Mouse (Mus musculus): ENCODE measurements around the gene Tmed10.

Gene Tmed10

DNA sequence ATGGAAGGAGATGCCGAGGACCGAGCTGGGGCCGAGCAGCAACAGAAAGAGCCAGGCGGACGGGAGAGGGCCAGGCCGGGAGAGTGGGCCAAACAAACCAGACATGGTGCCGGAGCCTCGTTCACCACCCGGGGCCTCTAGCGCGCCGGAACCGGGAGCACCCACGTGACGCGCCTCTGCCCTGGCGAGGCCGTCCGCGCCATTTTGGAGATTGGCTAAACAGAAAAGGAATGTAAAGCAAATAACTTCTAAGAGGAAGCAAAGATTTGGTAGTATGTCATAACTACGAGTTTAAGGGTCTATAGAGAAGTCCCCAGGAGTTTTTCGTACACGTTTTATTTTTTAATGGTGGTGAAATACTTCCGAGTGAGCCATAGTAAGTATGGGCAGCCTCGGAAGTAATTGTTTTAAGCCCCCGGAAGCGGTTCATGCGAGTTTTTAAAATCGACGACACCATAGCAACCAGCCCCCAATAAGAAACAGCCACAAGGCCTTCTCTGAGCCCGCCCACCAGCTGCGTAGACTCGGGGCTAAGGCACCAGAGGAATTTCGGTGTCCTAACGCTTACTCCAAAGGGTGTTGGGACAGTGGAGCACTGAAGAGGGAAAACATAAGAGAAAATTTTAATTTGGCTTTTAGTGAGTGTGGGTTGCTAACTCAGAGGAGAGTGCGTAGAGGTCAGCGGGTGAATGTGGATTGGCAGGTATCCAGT lies at the start of gene Tmed10:
TSS of gene Tmed10 (minus strand) at position 287 of the 712 bp plus-strand sequence.
- peak; percentile 92 to 93 for DNase-seq

DNA sequence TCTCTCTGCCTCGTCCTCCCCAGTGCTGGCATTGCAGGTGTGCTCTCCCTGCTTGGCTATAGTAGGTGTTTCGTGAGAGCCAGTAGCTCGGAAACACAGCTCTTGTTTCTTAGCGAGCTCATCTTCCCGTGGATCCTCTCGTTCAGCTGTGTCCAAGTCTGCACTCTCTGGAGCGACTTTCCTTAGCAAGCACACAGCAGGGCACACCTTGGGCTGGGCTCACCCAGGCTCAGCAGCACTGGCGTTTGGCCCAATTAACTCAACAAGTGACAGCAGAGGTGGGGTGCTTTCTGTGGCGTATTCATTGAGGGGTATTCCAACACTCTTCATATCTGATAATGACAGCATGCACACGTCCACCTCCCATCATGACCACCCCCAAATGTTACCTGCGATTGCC lies 48.6 kb upstream of the Tmed10 start:
- DNase-seq, result no peak

DNA sequence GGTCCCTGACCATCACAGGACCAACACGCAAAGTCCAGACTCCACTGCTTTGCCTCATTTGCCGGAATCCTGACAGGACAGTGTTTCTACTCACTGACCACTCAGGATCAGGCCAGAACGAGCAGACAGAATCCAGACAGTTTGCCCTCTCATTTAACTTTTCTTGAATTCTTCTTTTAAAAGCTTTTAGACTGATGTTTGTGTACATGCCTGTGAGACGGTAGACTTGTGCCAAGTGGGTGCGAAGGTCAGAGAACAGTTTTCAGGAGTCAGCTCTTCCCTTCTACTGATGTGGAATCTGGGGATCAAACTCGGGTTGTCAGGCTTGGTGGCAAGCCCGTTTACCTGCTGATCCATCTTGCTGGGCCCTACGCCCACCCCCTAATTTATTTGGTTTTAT lies 47.9 kb upstream of the Tmed10 start:
- DNase-seq, result peak; percentile 23 to 45

DNA sequence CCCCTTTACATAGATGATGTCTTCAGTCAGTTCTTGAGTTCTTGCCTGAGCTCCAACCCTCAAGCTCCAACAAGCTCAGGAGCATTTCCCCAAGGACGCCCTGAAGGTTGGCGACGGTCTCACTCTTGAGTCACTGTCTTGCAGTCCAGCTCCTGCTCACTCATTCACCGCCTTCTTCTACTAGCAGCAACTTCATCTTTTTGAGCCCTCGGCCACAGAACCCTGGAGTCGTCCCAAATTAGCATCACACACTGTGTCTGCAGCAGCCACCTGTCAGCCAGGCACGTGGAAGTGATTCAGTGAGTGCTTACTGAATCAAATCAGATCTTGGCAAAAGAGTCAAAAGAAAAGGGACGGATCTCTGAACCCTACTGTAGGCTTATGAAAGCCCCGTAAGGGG lies 46.3 kb upstream of the Tmed10 start:
- no peak for DNase-seq

DNA sequence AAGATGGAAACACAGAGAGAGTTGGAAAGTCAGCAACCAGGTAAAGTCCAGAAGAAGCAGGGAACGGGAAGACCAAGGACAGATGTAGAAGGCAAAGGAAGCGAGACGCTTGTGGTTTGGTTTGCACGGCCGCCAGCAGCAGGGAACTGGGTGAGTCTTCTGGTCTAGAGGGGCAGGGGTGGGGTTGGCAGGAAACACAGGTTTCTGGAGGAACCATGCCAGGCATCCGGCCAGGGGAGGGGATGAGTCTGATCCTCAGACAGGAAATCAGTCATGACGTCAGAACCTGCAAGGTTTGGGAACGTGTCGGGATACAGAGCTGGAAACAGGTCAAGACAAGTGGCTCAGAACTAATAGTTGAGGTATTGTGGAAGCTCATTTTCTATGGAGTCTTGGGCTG lies 43.2 kb upstream of the Tmed10 start:
- DNase-seq, result peak; percentile 40 to 50

DNA sequence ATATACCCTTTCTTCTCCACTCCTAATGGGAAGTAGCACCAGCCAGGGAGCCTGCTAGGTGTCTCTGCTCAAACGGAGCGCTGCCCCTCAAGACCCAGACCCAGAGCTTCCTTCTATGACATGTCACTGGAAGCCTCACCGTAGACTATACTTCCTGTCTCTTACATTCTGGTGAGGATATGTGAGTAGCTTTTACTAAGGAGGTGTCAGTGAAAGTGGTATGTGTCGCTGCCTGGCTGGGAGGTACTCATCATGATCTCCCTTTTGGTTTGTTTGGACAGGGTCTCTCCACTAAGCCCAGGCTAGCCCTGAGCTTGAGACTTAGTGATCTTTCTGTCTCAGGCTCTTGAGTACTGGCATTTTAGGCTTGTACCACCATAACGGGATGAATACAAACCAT lies 41.7 kb upstream of the Tmed10 start:
- DNase-seq, result no peak

DNA sequence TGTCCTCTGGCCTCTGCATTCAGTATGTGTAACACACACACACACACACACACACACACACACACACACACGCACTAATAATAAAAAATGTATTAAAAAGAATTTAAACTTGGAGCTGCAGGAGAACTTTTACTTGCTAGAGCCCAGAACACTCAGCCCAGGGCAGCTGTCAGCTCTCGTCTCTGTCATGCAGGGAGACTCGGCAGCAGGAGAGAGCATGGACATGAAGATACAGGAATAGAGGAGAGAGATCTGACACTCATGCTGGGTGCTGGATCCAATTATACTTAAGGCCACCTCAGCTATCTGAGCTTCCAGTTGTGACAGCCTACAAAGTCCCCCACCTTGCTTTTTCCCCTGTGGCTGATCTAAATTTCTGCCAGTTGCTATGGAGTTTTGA lies 41.2 kb upstream of the Tmed10 start:
- DNase-seq, result no peak

DNA sequence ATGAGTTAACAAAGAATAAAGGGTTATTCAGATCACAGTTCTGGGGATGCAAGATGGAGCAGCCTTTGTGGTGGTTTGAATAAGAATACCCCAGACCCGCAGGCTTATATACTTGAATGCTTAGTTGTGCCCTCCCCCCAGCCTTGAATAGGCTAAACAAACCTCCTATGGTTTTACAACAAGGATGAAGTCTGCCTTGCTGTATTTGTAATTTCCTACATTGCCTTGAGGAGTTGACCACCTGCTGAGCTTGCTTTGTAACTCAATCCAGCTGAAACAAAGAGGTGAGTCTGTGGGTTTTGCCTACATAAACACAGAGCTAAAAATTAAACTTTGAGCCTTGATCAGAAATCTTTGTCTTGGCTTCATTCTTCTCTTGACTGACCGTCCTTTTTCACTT lies 36.5 kb upstream of the Tmed10 start:
- no peak for DNase-seq

DNA sequence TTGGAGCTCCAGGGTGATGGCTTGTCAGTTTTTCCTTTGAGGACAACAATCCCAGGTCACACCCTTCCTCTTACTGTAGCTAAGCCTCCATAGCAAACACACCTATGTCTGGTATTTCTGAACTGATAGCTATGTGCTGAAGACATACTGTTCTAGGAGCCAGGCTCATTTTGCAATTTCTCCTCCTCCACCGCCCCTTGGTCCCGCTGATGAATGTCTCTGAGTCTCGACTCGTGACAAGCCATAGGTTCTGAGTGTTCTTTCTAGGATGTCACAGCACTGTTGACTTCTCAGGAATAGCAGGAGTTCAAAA lies 23.3 kb upstream of the Tmed10 start:
- DNase-seq, result no peak

DNA sequence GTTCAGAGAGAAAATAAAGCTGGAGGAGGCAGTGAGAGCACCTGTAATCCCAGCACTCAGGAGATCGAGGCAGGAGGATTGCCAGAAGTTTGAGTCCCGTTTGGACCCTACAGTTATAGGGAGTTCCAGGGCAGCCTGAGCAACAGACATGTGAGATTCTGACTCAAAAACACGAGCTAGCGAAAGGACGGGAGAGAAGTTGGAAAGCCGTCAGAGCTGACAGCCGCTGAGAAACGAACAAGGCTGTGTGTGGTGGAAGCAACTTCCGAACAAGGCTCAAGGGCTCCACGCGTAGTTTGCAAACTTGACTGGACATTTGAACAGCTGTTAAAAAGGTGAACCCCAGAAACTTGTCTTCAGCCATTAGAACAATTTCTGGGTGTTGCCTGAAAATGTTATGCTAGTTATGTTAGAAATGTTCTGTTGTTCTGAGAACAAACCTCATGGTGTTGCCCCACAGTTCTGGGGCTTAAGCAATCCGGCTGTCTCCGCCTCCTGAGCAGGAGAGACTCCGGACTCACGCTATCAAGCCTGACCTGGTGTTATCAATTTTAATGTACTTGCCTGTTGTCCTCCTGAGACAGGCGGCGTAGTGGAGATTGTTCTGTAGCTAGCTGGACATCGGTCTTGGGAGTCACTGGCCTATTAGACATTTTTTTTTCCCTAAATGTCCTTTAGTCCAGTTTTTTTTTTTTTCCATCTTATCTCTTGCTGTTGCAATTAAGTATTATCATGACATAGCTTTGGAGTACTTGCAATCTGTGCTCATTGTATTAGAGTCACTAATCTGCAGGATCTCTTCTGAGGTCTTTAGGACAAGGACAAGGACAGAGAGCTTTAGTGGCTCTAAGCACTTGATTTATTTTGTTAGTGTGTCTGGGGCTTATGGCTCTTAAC lies 22.7 kb upstream of the Tmed10 start:
- no peak for DNase-seq

DNA sequence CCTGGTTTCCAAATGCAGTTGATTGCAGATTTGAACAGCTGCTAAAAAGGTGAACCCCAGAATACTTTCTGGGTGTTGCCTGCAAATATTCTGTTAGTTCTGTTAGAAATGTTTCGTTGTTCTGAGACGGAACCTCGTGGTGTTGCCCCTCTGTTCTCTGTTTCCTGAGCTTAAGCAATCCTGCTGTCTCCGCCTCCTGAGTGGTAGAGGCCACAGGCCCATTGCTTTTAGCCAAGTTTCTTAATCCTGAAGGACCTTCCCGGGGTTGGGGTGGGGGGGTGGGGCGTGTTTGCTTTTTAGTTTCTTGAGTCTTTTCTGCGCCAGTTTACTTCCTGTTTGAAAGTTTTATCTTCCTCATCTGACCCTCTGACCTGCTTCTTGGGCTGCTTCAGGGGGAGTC lies 19.3 kb upstream of the Tmed10 start:
- no peak for DNase-seq

DNA sequence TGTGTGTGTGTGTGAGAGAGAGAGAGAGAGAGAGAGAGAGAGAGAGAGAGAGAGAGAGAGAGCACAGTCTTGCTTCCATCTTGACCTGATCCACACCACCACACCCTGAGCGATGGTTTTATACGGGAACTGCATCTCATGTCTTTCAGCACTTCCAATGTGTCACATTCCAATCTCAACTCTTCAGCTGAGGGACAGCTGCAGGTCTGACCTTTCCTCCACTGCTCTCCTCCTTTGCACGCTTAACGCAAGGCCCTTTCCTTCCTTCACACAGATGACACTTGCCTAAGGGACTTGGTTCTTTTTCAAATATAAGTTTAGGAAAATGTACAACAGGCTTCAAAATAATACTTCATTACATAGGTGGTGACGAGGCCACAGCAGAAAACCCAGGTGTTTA lies 18.9 kb upstream of the Tmed10 start:
- DNase-seq, result no peak

DNA sequence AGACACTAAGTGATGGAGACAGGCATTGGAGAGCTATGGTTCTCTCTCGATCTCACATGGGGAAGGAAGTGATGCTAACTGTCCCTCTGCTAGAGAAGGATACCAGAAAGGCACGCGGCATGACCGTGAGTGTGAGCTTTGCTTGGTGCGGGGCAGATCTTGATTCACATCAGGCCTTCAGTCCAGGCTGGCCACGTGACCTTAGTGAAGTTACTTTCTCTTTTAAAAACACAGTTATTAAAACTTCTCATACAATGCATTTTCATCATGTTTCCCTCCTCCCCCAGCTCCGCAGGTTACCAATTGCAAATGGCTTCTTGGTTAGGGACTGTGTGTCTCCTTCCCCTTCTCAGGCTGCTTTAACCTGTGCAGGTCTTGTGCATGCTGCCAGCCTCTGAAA lies 16.5 kb upstream of the Tmed10 start:
- DNase-seq, result no peak

DNA sequence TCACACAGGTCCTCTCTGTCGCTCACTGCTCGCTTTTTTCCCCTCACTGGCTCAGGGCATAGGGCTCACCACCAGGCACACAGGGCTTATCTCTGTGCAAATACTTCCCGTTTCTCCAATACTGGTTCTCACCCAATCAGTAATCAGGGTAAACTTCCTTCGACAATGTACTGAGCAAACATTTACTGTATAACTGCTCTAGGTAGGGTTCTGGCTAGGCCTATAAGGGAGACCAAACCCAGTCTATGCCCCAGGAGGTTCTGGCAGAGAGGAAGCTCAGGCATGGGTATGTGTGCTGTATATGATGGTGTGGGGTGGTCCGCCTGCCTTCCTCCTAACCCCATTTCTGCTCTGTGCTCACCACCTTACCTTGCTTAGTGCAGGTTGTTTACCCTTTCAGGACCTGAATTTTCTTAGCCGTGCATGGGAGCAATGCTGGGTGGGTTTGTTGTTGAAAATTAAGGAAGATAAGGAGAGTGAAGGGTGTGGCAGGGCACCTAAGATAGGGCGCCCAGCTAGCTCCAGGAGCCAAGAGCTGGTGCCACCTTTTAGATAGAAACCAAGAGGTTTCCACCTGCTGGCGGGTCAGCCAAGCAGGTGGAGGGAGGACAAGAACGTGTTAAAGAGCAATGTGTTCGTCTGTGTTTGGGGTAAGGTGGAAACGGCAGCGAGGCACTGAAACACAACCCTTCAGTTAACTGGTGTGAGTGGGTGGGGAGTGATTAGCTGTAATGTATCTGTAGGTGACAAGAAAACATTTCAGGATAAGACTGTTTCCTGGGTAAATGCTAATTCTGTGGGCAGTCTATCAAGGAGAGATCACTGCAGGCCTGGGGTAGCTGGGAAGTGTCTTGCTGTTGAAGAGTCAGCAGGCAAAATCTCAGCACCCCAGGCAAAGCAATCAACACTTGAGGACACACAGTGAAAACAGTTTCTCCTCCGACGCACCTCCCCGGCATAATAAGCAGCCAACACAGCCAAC lies 14.8 kb upstream of the Tmed10 start:
- DNase-seq, result no peak

DNA sequence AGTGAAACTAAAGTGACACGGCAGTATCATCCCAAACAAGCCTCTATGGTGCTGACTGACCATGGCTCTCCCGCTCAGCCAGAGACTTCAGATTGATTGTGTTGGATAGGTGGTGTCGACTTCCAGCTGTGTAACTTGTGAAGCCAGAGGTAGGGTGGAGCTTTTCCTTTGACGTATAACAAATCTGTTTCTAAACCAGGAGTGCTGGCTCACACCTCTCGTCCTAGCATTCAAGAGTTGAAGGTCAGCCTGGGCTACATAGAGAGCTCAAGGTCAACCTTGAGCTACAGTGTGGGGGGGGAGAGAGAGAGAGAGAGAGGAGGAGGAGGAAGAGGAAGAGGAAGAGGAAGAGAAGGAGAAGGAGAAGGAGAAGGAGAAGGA lies 11.3 kb upstream of the Tmed10 start:
- no peak for DNase-seq

DNA sequence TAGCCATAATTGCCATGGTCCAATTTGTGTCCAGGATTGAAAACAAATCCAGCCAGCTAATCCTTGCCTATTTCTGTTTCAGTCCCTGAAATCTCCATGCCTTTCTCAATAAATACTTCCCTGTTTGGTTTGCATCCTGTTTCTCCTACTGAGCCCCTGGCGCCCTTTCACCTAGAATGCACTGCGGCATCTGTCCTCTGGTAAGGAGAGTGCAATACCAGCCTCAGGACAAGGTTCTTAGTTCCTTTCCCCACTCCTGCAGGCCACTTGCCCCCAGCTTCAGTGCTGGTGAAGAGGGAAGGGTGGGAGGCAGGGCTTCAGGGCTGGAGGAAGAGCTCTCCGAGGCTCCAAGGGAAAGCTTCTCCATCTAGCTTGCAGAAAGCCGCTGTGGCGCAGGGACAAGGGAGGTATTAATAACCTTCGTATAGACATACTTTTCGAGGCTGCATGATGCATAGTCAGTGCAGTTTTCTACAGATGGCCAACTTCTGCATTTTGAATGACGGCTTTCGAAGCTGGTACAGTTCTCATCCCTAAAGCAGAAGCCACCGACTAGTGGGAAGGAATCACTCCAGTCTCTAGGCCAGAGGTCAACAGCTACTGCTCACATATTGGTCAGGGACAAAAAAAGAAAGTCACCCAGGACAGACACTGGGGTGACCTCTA lies 10.8 kb upstream of the Tmed10 start:
- no peak for DNase-seq

DNA sequence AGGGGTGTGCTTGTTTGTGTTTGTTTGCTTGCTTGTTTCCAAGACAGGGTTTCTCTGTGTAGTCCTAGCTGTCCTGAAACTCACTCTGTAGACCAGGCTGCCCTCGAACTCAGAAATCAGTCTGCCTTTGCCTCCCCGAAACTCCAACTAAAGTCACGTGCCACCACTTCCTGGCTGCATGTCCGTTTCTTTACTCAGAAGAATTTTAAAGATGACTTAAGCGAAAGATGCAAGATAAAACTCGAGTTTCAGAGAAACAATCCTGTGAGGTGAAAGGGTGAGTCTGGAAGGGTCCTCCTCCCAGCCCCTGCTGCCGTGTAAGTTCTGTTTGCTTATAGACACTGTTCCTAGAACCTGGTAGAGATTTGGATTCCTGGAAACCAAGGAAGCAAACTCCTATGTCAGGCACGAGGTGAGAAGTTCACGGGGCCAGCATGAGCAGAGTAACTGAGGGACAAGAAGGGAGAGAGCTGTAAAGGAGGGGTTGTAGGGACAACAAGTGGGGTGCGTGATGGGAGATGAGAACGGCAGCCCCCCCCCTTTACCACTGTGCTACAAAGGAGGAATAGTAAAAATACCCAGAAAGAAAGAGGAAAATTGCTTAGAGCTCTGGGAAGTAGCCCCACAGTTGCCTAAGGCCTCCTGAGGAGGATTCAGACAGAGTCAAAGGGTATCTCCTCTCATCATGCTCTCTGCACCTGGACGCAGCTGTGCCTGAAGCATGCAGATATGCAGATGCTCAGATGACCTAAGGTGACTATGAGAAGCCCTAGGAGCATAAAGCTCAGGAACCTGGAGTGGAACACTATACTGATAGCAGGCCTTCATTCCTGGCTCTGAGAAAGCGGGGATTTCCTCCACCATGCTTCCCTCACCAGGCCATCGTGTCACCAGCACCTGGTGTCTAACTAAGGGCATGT lies 8.4 kb upstream of the Tmed10 start:
- no peak for DNase-seq

DNA sequence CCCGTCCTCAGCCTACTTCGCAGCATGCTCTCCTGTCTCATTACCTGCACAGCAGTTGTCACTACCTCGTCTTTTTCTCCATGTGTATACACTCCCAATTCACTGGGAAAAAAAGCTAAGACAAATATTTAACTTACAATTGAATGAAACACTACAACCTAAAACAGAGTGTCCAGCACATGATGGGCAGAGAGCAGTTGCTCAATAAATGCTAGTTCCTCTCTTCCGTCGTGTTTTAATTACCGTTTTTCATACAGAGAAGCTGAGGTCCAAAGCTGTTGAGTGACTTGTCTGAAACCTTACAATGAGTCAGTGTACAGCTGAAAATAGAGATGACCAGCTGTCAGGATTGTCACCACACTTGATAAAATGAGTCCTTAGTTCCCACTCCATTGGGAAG lies 6.9 kb upstream of the Tmed10 start:
- no peak for DNase-seq

DNA sequence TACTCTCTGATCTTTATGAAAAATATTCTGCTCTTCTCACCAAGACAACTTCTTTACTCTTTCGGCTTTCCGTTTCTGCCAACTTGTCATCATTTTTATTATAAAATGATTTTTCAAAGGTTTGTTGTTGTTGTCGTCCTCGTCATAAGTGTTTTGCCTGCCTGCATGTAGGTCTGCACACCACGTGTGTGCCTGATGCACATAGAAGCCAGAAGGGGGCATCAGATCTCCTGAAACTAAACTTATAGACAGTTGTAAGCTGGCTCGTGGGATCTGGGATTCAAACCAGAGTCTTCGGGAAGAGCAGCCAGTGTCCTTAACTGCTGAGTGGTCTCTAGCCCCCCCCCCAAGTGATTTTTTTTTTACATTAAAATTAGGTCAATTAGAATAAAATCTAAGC lies 6.3 kb upstream of the Tmed10 start:
- DNase-seq, result no peak

DNA sequence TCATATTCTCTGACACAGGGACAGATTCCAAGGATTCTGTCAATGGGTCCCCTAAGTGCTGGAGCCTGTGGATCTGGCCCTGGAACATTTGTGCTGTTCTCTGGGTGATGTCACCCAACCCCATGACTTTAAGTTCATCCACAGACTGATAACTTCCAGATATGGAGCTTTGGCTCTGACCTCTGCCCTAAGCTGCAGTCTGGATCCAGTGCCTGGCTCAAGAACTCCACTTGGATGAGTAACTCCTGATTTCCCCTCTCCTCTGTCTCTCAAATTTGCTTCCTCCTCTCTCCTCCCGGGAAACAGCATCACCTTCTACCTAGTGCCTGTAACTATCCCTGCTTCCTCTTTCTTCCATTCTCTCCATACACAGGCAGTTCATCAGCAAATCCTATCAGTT lies 5.7 kb upstream of the Tmed10 start:
- DNase-seq, result no peak

DNA sequence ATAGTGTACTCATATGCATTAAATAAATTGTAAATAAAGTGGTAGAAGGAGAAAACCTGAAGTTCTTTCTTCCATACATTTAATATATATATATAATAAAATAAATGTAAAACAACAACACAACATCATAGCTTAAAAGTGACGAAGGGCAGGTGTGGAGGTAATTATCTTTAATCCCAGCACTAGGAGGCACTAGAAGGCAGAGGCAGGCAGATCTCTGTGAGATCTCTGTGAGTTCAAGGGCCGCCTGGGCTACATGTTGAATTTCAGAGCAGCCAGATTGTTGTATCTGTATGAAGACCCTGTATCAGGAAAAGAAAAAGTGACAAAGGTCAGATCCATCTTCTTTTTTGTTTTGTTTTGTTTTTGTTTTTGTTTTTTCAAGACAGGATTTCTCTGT lies 3.6 kb upstream of the Tmed10 start:
- DNase-seq, result no peak

All from kidney, adult 8-10 months (tissue).